Mouse (Mus musculus): ENCODE results near the gene Rbm44. TPM values are rescaled to one million over a fixed set of nuclear protein-coding genes. Genes with fewer than 3 reads are reported as not detected.

Rbm44 gene
- polyA plus RNA-seq, 1 experiment = 0.07 TPM

GRCm38 (mm10) chr1:91187786-91188640, 43.1 kb downstream of the Rbm44 start:
- no peak for DNase-seq
- Histone ChIP-seq H3K4me3 (replicated peaks; ENCODE audit: insufficient read depth, low read depth, low read length) (no peak overlapping the region), H3K27ac (ENCODE audit: insufficient read depth, low read length) (no peak overlapping the region), H3K4me1 (ENCODE audit: control insufficient read depth, insufficient read depth, low read length) (no peaks in the 10 kb centered on the region), H3K27me3 (ENCODE audit: control insufficient read depth, insufficient read depth, low read length) (no peaks in the 10 kb centered on the region)
- TF ChIP-seq CTCF (IDR thresholded peaks at IDR 0.05; ENCODE audit: borderline replicate concordance, insufficient read depth, low read depth, low read length) (no peak), POLR2A (IDR thresholded peaks at IDR 0.05; ENCODE audit: borderline replicate concordance, insufficient read depth, low read length) (no peak)
- WGBS = 82% methylated on average over 7 of the region's 7 CpGs

GRCm38 (mm10) chr1:91188851-91189460, 44.1 kb downstream of the Rbm44 start:
- no peak overlapping the region for H3K4me3 ChIP-seq (replicated peaks; ENCODE audit: insufficient read depth, low read depth, low read length)
- TF ChIP-seq POLR2A (IDR thresholded peaks at IDR 0.05; ENCODE audit: borderline replicate concordance, insufficient read depth, low read length) = no peak
- no peak for TF ChIP-seq CTCF (IDR thresholded peaks at IDR 0.05; ENCODE audit: borderline replicate concordance, insufficient read depth, low read depth, low read length)
- H3K27me3 ChIP-seq (ENCODE audit: control insufficient read depth, insufficient read depth, low read length) = no peaks in the 10 kb centered on the region
- H3K27ac ChIP-seq (ENCODE audit: insufficient read depth, low read length) = no peak overlapping the region
- no peaks in the 10 kb centered on the region for H3K4me1 ChIP-seq (ENCODE audit: control insufficient read depth, insufficient read depth, low read length)
- no peak for DNase-seq
- 91% methylated on average over 10 of the region's 10 CpGs for WGBS

- no peak overlapping the region for H3K27ac ChIP-seq (ENCODE audit: insufficient read depth, low read length)
Measured at GRCm38 (mm10) chr1:91192184-91192583, 47.3 kb downstream of the Rbm44 start.

GRCm38 (mm10) chr1:91193242-91193641, 48.4 kb downstream of the Rbm44 start:
- no peak for DNase-seq
- Histone ChIP-seq H3K27ac (ENCODE audit: insufficient read depth, low read length) (no peak overlapping the region), H3K4me1 (ENCODE audit: control insufficient read depth, insufficient read depth, low read length) (no peaks in the 10 kb centered on the region), H3K4me3 (replicated peaks; ENCODE audit: insufficient read depth, low read depth, low read length) (no peak overlapping the region), H3K27me3 (ENCODE audit: control insufficient read depth, insufficient read depth, low read length) (no peaks in the 10 kb centered on the region)
- TF ChIP-seq POLR2A (IDR thresholded peaks at IDR 0.05; ENCODE audit: borderline replicate concordance, insufficient read depth, low read length) = no peak
- no peak for TF ChIP-seq CTCF (IDR thresholded peaks at IDR 0.05; ENCODE audit: borderline replicate concordance, insufficient read depth, low read depth, low read length)
- WGBS = 79% methylated on average over 4 of the region's 4 CpGs

More at GRCm38 (mm10) chr1:91192184-91192583, 47.3 kb downstream of the Rbm44 start:
- 77% methylated on average over 8 of the region's 8 CpGs for WGBS
- TF ChIP-seq POLR2A (IDR thresholded peaks at IDR 0.05; ENCODE audit: borderline replicate concordance, insufficient read depth, low read length) (no peak), CTCF (IDR thresholded peaks at IDR 0.05; ENCODE audit: borderline replicate concordance, insufficient read depth, low read depth, low read length) (no peak)
- no peak for DNase-seq
- Histone ChIP-seq H3K4me1 (ENCODE audit: control insufficient read depth, insufficient read depth, low read length) (no peaks in the 10 kb centered on the region), H3K4me3 (replicated peaks; ENCODE audit: insufficient read depth, low read depth, low read length) (no peak overlapping the region), H3K27me3 (ENCODE audit: control insufficient read depth, insufficient read depth, low read length) (no peaks in the 10 kb centered on the region)

GRCm38 (mm10) chr1:91193680-91194079, 48.8 kb downstream of the Rbm44 start:
- TF ChIP-seq POLR2A (IDR thresholded peaks at IDR 0.05; ENCODE audit: borderline replicate concordance, insufficient read depth, low read length) (no peak), CTCF (IDR thresholded peaks at IDR 0.05; ENCODE audit: borderline replicate concordance, insufficient read depth, low read depth, low read length) (no peak)
- WGBS = 83% methylated on average over 4 of the region's 4 CpGs
- no peaks in the 10 kb centered on the region for H3K27me3 ChIP-seq (ENCODE audit: control insufficient read depth, insufficient read depth, low read length)
- H3K4me1 ChIP-seq (ENCODE audit: control insufficient read depth, insufficient read depth, low read length) = no peaks in the 10 kb centered on the region
- no peak overlapping the region for H3K27ac ChIP-seq (ENCODE audit: insufficient read depth, low read length)
- no peak overlapping the region for H3K4me3 ChIP-seq (replicated peaks; ENCODE audit: insufficient read depth, low read depth, low read length)
- DNase-seq = no peak

- WGBS = 84% methylated on average over 10 of the region's 10 CpGs
- no peaks in the 10 kb centered on the region for H3K4me1 ChIP-seq (ENCODE audit: control insufficient read depth, insufficient read depth, low read length)
- H3K4me3 ChIP-seq (replicated peaks; ENCODE audit: insufficient read depth, low read depth, low read length) = no peak overlapping the region
- TF ChIP-seq POLR2A (IDR thresholded peaks at IDR 0.05; ENCODE audit: borderline replicate concordance, insufficient read depth, low read length) (no peak), CTCF (IDR thresholded peaks at IDR 0.05; ENCODE audit: borderline replicate concordance, insufficient read depth, low read depth, low read length) (no peak)
- H3K27me3 ChIP-seq (ENCODE audit: control insufficient read depth, insufficient read depth, low read length) = no peaks in the 10 kb centered on the region
- DNase-seq = no peak
- no peak overlapping the region for H3K27ac ChIP-seq (ENCODE audit: insufficient read depth, low read length)
Measured at GRCm38 (mm10) chr1:91199793-91200192, 54.9 kb downstream of the Rbm44 start.

- no peaks in the 10 kb centered on the region for H3K27me3 ChIP-seq (ENCODE audit: control insufficient read depth, insufficient read depth, low read length)
- DNase-seq = no peak
- no peaks in the 10 kb centered on the region for H3K4me1 ChIP-seq (ENCODE audit: control insufficient read depth, insufficient read depth, low read length)
- no peak overlapping the region for H3K4me3 ChIP-seq (replicated peaks; ENCODE audit: insufficient read depth, low read depth, low read length)
- TF ChIP-seq POLR2A (IDR thresholded peaks at IDR 0.05; ENCODE audit: borderline replicate concordance, insufficient read depth, low read length) (no peak), CTCF (IDR thresholded peaks at IDR 0.05; ENCODE audit: borderline replicate concordance, insufficient read depth, low read depth, low read length) (no peak)
- WGBS = 61% methylated on average over 3 of the region's 3 CpGs
- no peak overlapping the region for H3K27ac ChIP-seq (ENCODE audit: insufficient read depth, low read length)
Measured at GRCm38 (mm10) chr1:91201122-91201521, 56.2 kb downstream of the Rbm44 start.

All from cerebellum, adult 2 months (tissue).